Comparison of ENCODE assay signal across 1 mouse cellular context in genomic region chr6:87808521-87808920, GRCm38 (mm10).
TF ChIP-seq lines count a peak whose summit lies in the region.

No protein-coding gene starts in this region.

TF ChIP-seq in CH12.LX, 34 proteins besides CTCF, POLR2A, EP300 and RAD21:
- no peak for TF ChIP-seq NELFE (IDR thresholded peaks at IDR 0.05; ENCODE audit: low read depth, low read length)
- TF ChIP-seq SMC3 (IDR thresholded peaks at IDR 0.05; ENCODE audit: low read depth, low read length), result no peak
- TF ChIP-seq IRF4 (IDR thresholded peaks at IDR 0.05; ENCODE audit: low read depth, low read length), result no peak
- no peak for TF ChIP-seq ELF1 (IDR thresholded peaks at IDR 0.05; ENCODE audit: low read depth, low read length)
- no peak for TF ChIP-seq GABPA (IDR thresholded peaks at IDR 0.05; ENCODE audit: insufficient replicate concordance, low read depth, low read length)
- no peak for TF ChIP-seq MXI1 (IDR thresholded peaks at IDR 0.05; ENCODE audit: low read depth, low read length)
- no peak for TF ChIP-seq TBP (conservative IDR thresholded peaks at IDR 0.05; ENCODE audit: low read depth, low read length)
- TF ChIP-seq MYC (IDR thresholded peaks at IDR 0.05; ENCODE audit: low read depth, low read length), result no peak
- TF ChIP-seq ZKSCAN1 (IDR thresholded peaks at IDR 0.05; ENCODE audit: borderline replicate concordance, low read depth, low read length), result no peak
- TF ChIP-seq JUND (conservative IDR thresholded peaks at IDR 0.05; ENCODE audit: low read depth, low read length), result no peak
- no peak for TF ChIP-seq CHD1 (IDR thresholded peaks at IDR 0.05; ENCODE audit: low read depth, low read length)
- no peak for TF ChIP-seq MAZ (IDR thresholded peaks at IDR 0.05; ENCODE audit: low read depth, low read length)
- no peak for TF ChIP-seq ZC3H11A (IDR thresholded peaks at IDR 0.05; ENCODE audit: low read depth, low read length)
- TF ChIP-seq ETS1 (conservative IDR thresholded peaks at IDR 0.05; ENCODE audit: low read depth, low read length), result no peak
- TF ChIP-seq USF1 (IDR thresholded peaks at IDR 0.05; ENCODE audit: low read depth, low read length), result no peak
